Mouse (Mus musculus) limb, embryonic 11.5 days (tissue): ENCODE data around the gene Car5a. TPM values are rescaled to one million over a fixed set of nuclear protein-coding genes. Genes with fewer than 3 reads are reported as not detected.
A peak's percentile ranks its signal among the peaks of the same experiment; 100 is the strongest.

Source experiments
- ATAC-seq: fragments of 200-750 bp; cut with Nextera tagmentation; 2 replicates; pipeline ENCODE4 v1.8.0; 2017; ENCODE audit warnings: low read depth; ENCODE audit not compliant: insufficient number of reproducible peaks, low FRiP score, low TSS enrichment
- DNase-seq: peaks from one replicate; pipeline ENCODE4 v3.0.0-alpha.2; 2015; ENCODE audit warnings: low spot score
- H3K27ac ChIP-seq: fragments of 300-500 bp; sonication (generic); replicated peaks from 2 replicates; pipeline ENCODE4 v1.5.1; 2014; ENCODE audit warnings: low read depth, mild to moderate bottlenecking, low read length
- H3K27me3 ChIP-seq: fragments of 300-500 bp; sonication (generic); 2 replicates; pipeline ENCODE4 v1.6.1; 2014; ENCODE audit warnings: mild to moderate bottlenecking, low read length, mixed read lengths; ENCODE audit not compliant: control insufficient read depth, insufficient read depth
- H3K36me3 ChIP-seq: fragments of 300-500 bp; sonication (generic); 2 replicates; pipeline ENCODE4 v1.6.1; 2014; ENCODE audit warnings: mild to moderate bottlenecking, low read length, moderate library complexity, mixed read lengths; ENCODE audit not compliant: control insufficient read depth, insufficient read depth
- H3K4me1 ChIP-seq: fragments of 300-500 bp; sonication (generic); 2 replicates; pipeline ENCODE4 v1.6.1; 2014; ENCODE audit warnings: low read length, mixed read lengths; ENCODE audit not compliant: control insufficient read depth, insufficient read depth
- H3K4me2 ChIP-seq: fragments of 300-500 bp; sonication (generic); 2 replicates; pipeline ENCODE4 v1.6.1; 2014; ENCODE audit warnings: low read depth, mild to moderate bottlenecking, moderate library complexity; ENCODE audit not compliant: severe bottlenecking
- H3K4me3 ChIP-seq: fragments of 300-500 bp; sonication (generic); 2 replicates; pipeline ENCODE4 v1.5.1; 2014; ENCODE audit warnings: low read depth, low read length
- H3K9ac ChIP-seq: fragments of 300-500 bp; sonication (generic); 2 replicates; pipeline ENCODE4 v1.6.1; 2014; ENCODE audit warnings: mild to moderate bottlenecking, low read length
- H3K9me3 ChIP-seq: fragments of 300-500 bp; sonication (generic); 2 replicates; pipeline ENCODE4 v1.6.1; 2016; ENCODE audit warnings: low read length; ENCODE audit not compliant: control insufficient read depth
- WGBS: fragments of 180-500 bp; shearing (Covaris S2); extraction: QIAGEN DNeasy Blood & Tissue Kit; methylation state at CpG from one replicate; pipeline ENCODE4 v1.1.7; 2014; 5-methylcytosine and 5-hydroxymethylcytosine counted together
- polyA plus RNA-seq: library from polyadenylated mRNA; unstranded; fragments of >200 nt; fragmentation: Nextera tagmentation; extraction: Ambion mirVana; gene quantifications from 2 replicates; pipeline ENCODE4 v1.2.1, GENCODE M21; 2014

Gene Car5a
- polyA plus RNA-seq, 1 experiment from 2014 or later, result not detected

- 28% methylated on average over 19 of the region's 19 CpGs for WGBS
- Histone ChIP-seq H3K4me2 (peak overlapping the region; percentile 72), H3K9me3 (no peaks in the 10 kb centered on the region), H3K4me1 (peaks cover 23% of the 10 kb centered on the region), H3K4me3 (peak overlapping the region; percentile 32), H3K9ac (peak overlapping the region; percentile 67), H3K36me3 (no peaks in the 10 kb centered on the region), H3K27ac (peak overlapping the region; percentile 88), H3K27me3 (no peaks in the 10 kb centered on the region)
- no peak for DNase-seq
- no peak for ATAC-seq
Observed at GRCm38 (mm10) chr8:121947047-121947752, 2.5 kb upstream of the Car5a start.

GRCm38 (mm10) chr8:121946351-121946750, 1.6 kb upstream of the Car5a start:
- H3K27me3 ChIP-seq, result no peaks in the 10 kb centered on the region
- H3K4me1 ChIP-seq, result peaks cover 21% of the 10 kb centered on the region
- H3K27ac ChIP-seq, result no peak overlapping the region
- H3K9me3 ChIP-seq, result no peaks in the 10 kb centered on the region
- no peak overlapping the region for H3K4me3 ChIP-seq
- DNase-seq (no peak), ATAC-seq (no peak)
- no peak overlapping the region for H3K9ac ChIP-seq
- 83% methylated on average over 7 of the region's 7 CpGs for WGBS
- H3K36me3 ChIP-seq, result no peaks in the 10 kb centered on the region
- no peak overlapping the region for H3K4me2 ChIP-seq

- H3K27me3 ChIP-seq, result no peaks in the 10 kb centered on the region
- no peaks in the 10 kb centered on the region for H3K36me3 ChIP-seq
- no peak for DNase-seq
- H3K9ac ChIP-seq, result no peak overlapping the region
- no peak overlapping the region for H3K27ac ChIP-seq
- ATAC-seq, result no peak
- peaks cover 16% of the 10 kb centered on the region for H3K4me1 ChIP-seq
- 80% methylated on average over 8 of the region's 8 CpGs for WGBS
- no peaks in the 10 kb centered on the region for H3K9me3 ChIP-seq
- no peak overlapping the region for H3K4me2 ChIP-seq
- no peak overlapping the region for H3K4me3 ChIP-seq
Observed at GRCm38 (mm10) chr8:121943716-121944115, 988 bp downstream of the Car5a start.

DNA sequence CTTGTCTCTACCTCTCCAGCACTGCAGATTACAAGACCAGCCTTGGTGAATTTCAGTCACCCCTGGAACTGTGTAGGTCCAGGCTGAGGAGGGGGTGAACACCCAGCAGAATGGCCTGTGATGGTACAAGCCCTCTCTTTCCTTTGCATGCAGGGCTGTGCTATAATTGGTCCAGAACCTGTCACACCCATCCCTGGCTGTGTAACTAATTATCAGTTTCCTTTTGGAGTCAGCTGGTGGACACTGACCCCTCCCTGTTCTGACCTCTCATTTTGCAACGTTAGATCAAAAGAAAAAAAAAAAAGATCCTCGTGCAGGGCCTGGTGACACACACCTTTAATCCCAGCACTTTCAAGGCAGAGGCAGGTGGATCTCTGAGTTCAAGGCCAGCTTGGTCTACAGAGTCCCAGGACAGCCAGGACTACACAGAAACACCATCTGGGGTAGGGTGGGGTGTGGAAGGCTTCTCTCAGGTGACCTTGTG, 1.6 kb downstream of the Car5a start:
- Histone ChIP-seq H3K4me2 (no peak overlapping the region), H3K36me3 (no peaks in the 10 kb centered on the region), H3K27ac (no peak overlapping the region), H3K27me3 (no peaks in the 10 kb centered on the region), H3K4me3 (no peak overlapping the region), H3K4me1 (peaks cover 11% of the 10 kb centered on the region), H3K9ac (no peak overlapping the region), H3K9me3 (no peaks in the 10 kb centered on the region)
- no peak for ATAC-seq
- DNase-seq, result no peak
- 35% methylated on average over 2 of the region's 2 CpGs for WGBS

DNA sequence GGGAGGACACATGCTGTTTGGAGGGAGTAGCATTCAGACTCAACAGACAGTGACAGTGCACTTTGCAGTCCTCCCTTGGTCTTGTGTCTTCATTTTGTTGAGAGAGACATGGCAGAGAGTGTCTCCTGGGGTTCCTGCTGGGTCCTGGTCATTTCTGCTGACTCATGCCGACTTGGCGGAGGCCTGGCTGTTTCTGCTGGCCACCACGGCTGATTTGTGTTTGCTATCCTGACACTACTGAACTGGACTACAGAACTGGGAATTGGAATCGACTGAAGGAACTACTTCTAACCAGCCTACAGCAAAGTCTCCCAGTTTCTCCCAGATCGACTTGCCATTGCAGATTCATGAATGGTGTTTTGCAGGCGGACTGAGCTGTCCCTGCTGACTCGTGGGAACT, 6.0 kb downstream of the Car5a start:
- no peaks in the 10 kb centered on the region for H3K27me3 ChIP-seq
- H3K4me2 ChIP-seq, result no peak overlapping the region
- H3K9ac ChIP-seq, result no peak overlapping the region
- no peak overlapping the region for H3K4me3 ChIP-seq
- DNase-seq (no peak), ATAC-seq (no peak)
- H3K9me3 ChIP-seq, result no peaks in the 10 kb centered on the region
- H3K4me1 ChIP-seq, result no peaks in the 10 kb centered on the region
- H3K36me3 ChIP-seq, result no peaks in the 10 kb centered on the region
- H3K27ac ChIP-seq, result no peak overlapping the region
- WGBS, result 88% methylated on average over 7 of the region's 7 CpGs

GRCm38 (mm10) chr8:121936391-121936790, 8.3 kb downstream of the Car5a start:
- H3K36me3 ChIP-seq, result no peaks in the 10 kb centered on the region
- no peak overlapping the region for H3K4me3 ChIP-seq
- no peak overlapping the region for H3K9ac ChIP-seq
- ATAC-seq (no peak), DNase-seq (no peak)
- H3K4me1 ChIP-seq, result no peaks in the 10 kb centered on the region
- no peak overlapping the region for H3K4me2 ChIP-seq
- no peaks in the 10 kb centered on the region for H3K27me3 ChIP-seq
- no peaks in the 10 kb centered on the region for H3K9me3 ChIP-seq
- WGBS, result 42% methylated on average over 14 of the region's 14 CpGs
- H3K27ac ChIP-seq, result no peak overlapping the region

DNA sequence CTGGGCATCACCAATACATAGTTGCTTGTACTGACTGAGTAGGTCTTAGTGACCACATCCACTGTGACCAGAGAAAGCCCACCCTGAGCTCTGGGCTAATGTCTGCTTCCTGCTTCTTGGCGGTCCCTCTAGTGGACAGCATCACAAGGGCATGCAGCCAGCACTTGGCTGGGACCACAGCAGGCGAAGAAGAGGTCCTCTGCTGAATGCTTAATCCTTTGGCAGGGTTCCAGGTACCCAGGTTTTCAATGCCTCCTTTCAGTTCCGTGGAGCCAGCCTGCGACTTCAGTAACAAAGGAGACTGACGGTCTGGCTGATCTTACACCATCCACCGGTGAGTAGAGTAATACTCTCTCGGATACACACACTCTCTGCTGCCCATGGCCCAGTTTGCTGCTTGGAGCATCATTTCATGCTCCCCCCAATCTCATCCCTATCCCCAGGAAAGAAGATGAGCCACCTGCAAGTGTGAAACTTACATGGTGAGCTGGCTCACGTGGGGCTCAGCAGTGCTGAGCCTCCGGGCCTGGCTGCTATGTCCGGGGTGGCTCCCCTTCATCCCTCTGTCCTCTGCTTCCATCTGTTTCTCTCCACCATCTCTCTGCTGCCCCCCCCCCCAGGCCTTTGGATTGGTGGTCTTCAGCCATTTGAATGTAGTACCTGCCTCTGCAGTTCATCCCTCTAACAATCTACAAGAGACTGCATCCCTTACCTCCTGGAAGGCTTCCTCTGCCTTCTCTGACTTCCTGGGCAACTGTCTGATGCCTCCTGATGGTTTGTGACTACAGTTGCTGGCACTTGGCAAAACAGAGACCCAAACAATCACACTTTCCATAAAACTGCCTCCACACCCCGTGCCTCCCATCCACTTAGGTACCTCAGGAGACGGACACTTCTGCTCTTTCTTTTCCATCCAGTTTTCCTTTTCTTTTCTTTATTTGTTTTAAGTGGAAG, 9.1 kb downstream of the Car5a start:
- H3K27me3 ChIP-seq, result no peaks in the 10 kb centered on the region
- WGBS, result 57% methylated on average over 12 of the region's 12 CpGs
- DNase-seq (peak; percentile 30), ATAC-seq (no peak)
- H3K9me3 ChIP-seq, result no peaks in the 10 kb centered on the region
- H3K4me3 ChIP-seq, result no peak overlapping the region
- H3K4me1 ChIP-seq, result no peaks in the 10 kb centered on the region
- no peaks in the 10 kb centered on the region for H3K36me3 ChIP-seq
- H3K27ac ChIP-seq, result no peak overlapping the region
- no peak overlapping the region for H3K4me2 ChIP-seq
- H3K9ac ChIP-seq, result no peak overlapping the region; the same call in 1 of the 2 replicates

DNA sequence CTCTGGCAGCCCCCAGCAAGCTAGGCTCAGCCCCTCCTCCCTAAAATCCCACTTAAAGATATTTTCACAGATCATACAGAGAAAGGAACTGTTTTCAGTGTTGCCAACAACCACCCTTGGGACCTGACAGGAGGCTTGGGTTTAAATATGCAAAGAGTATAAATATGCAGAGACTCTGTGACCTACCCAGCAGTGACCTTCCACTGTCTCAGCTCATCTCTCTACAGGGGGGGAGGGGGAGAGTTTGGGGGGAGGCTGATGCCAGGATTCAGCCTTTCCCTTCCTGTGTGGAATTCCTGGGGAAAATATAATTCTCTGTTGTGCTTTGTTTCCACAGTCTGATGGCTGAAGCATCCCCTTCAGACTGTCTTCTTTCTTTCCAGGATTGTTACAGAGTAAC, 9.8 kb downstream of the Car5a start:
- no peak for ATAC-seq
- H3K27ac ChIP-seq, result no peak overlapping the region

More for the DNA sequence above, 9.8 kb downstream of the Car5a start:
- Histone ChIP-seq H3K4me3 (no peak overlapping the region), H3K4me2 (no peak overlapping the region), H3K27me3 (no peaks in the 10 kb centered on the region), H3K36me3 (no peaks in the 10 kb centered on the region), H3K4me1 (no peaks in the 10 kb centered on the region), H3K9ac (no peak overlapping the region), H3K9me3 (no peaks in the 10 kb centered on the region)
- no peak for DNase-seq
